Mouse (Mus musculus) mouse embryonic stem cell (cell line): ENCODE measurements at regions not wholly inside any gene's neighbourhood (a gene's known extent, or its start where the extent isn't known, plus 50 kb on each side); places are given as distances from the start of the nearest gene placed in this dataset.

Experiments used
- in situ Hi-C, 2 experiments: fragments of 300-500 bp; cut with MboI; formaldehyde crosslinking; loops; 1 replicate in 1 of 2; 3 replicates in 1 of 2; pipeline ENCODE4 v1.14.3; 2019 to 2020; ENCODE audit warnings: low sequenced_read_pairs in 2 of 2, low pct_unique_long_range_greater_than_20kb in 1 of 2, mixed read lengths in 1 of 2; ENCODE audit not compliant: unreplicated experiment in 1 of 2

- in situ Hi-C loops, result loop anchor here (10.0 to 25.0 kb wide), 3 partner anchors 66 to 196 kb away; partner anchors contain the start of gene 9530003J23Rik (in 2 of the 2)
Measured at GRCm38 (mm10) chr10:117430224-117430884, 50.5 kb upstream of the Cpsf6 start.

GRCm38 (mm10) chr10:117429459-117430183 is 49.8 kb upstream of the Cpsf6 start:
- in situ Hi-C loops, result loop anchor here (10.0 to 25.0 kb wide), 3 partner anchors 65 to 195 kb away; partner anchors contain the start of gene 9530003J23Rik (in 2 of the 2)
